Mouse (Mus musculus): ENCODE results near the gene Pi4k2a. TPM values are rescaled to one million over a fixed set of nuclear protein-coding genes. Genes with fewer than 3 reads are reported as not detected.

Pi4k2a gene
- total RNA-seq, 2 experiments from 2014 or later = 2.1 to 3.4 TPM

DNA sequence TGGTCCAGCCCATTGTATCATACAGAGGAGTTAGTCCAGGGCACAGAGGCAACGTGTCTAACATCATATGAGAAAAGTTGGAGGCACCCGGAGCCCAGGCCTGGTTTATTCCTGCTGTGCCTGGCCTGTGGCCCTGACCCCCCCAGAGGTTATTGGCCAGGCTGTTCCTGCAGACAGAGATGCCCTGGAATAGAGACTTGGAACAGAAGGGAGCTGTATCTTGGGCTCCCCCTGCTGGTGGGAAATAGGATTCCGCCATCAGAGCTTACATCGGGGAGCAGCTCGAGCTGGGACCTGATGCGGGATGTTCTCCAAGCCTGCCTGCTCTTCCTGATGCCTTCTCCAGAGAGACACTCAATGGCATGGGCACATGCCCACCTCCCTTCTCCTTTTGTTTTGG lies 61.7 kb downstream of the Pi4k2a start:
- ATAC-seq (replicated peaks; ENCODE audit: low FRiP score, poor library complexity, severe bottlenecking) = peak; percentile 70

DNA sequence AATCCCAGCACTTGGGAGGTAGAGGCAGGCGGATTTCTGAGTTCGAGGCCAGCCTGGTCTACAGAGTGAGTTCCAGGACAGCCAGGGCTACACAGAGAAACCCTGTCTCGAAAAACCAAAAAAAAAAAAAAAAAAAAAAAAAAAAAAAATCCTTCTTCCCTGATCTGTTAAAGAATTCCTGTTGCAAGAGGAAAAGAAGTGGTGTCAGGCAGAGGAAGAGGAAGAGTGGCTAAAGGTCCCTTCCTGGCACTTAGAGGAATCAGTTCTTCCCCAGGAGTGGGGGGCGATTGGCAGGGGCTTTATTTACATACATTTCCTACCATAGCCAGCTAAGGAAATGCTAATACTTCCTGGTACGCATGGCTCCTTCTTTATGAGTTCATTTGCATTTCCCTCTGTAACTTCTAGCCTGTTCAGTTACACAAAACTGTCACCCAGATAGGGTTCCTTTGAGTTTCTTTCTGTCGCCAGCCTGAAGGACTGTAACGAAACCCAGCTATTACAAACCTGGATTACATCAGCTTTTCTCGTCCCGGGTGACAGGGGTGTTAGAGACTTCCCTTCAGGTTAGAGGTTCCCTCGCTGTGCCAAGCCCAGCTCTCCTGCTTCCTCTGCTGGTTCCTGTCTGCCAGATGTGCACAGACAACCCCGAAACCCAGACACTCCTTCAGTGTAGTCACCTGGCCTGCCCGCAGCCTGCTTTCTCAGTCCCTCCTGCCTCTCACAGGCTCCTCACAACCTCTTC lies 67.4 kb downstream of the Pi4k2a start:
- ATAC-seq (replicated peaks; ENCODE audit: low FRiP score, poor library complexity, severe bottlenecking) = no peak

DNA sequence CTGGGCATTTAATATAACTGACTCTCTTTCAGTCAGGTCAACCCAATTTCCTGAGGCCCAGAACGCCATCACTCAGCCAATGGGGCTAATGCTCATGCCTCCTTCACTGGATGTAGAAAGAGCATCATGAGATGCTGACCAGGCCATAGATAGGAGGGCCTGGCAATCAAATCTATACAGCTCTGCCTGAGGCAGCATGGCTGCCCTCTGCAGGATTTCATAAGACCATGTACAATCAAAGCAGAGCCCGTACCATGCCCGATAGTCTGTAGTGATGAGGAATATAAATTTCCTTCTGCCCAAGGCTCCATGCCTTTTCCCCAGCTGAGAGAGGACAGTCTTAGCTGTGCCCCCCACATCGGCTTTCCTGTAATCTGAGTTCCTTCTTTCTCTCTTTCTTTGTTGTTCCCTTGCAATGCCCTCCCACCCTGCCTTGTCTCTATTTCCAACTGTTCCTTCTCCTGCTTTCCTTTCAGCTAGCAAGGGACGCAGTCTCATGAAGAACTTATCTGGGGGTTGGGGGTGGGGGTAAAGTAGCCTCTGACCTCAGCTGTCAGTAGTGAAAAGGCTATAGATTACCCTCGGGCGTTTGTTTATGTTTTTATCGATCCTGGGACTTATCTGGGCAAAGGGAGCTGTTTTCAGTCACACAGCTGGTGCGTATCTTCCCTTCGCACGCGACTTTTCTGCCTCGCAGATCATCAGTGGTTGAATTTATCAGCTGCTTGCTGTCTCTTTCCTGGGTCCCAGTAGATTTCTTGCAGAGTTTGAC lies 68.2 kb downstream of the Pi4k2a start:
- ATAC-seq (replicated peaks; ENCODE audit: low FRiP score, poor library complexity, severe bottlenecking) = no peak

DNA sequence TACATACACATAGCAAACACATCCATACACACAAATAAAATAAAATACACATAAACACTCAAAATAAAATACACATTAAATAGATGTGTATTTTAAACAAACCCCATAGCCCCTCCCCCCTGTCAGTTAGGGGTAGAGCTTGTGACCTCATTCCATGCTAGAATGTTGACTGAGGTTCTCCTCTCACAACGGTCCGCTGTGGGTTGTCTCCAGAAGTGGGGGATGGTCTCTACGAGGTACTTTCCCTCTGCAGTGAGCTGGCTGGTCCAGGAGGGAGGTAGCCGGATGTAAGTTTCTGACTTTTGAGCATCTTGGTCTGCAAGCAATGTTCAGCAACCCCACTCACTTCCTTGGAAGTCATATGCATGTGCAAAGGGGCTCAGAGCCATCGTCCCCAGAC lies 73.5 kb downstream of the Pi4k2a start, which contains the start of gene Zfyve27:
Zfyve27 (plus strand) TSS at position 188 of the 400 bp plus-strand sequence.
- ATAC-seq (replicated peaks; ENCODE audit: low FRiP score, poor library complexity, severe bottlenecking) = no peak

DNA sequence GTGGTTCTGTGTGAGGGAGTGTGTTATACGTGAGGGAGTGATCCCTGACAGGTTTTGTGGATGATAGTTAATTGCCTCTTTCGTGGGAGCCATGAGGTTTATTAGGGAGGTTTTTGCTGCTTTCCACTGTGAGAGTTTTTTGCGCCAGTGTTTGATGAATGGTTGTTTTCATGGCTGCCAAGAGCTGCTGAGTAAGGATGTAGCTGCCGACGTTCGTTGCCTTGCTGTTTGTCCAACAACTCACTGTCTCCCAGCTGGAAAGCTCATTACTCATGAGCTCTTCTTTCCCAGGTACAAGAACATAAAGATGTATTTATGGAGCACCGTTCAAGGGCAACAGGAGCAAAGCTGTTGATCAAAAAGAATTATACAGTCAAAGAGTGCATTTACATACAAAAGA lies 73.9 kb downstream of the Pi4k2a start:
- no peak for ATAC-seq (replicated peaks; ENCODE audit: low FRiP score, poor library complexity, severe bottlenecking)

DNA sequence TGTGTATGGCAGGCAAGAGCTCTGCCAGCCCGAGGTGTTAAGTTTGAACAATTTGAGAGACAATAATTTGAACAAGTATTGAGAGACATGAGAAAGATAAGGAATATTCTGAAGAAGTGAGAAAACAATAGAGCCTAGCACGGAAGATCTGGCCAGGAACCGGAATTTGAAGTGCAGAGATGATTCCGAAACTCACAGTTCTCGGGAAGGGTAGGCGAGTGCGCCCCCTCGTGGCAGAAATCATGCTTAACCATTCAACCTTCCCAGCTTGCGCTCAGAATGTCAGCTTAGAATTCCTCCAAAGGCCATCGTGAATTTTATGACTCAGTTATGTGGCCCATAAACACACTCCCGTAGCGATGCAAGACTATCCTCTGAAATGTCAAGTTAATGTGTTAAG lies 75.9 kb downstream of the Pi4k2a start:
- peak; percentile 49 for ATAC-seq (replicated peaks; ENCODE audit: low FRiP score, poor library complexity, severe bottlenecking)

DNA sequence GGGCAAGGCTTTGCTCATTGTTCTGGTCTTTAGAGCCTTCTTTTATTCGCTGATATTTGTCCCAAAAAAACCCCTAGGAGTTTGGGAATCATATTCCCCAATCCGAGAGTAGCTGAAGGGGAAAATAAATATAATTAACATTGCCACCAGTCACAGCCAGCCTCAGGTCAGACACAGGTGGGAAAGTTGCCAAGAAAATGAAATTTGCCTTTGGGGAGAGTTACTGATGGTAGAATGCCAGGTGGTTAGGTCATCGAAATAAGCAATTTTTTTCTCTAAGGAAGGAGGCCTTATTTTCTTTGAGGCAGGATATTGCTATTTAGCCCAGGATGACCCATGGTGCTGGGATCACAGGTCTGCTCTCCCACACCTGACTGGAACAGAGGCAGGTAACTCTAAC lies 76.5 kb downstream of the Pi4k2a start:
- ATAC-seq (replicated peaks; ENCODE audit: low FRiP score, poor library complexity, severe bottlenecking) = no peak

DNA sequence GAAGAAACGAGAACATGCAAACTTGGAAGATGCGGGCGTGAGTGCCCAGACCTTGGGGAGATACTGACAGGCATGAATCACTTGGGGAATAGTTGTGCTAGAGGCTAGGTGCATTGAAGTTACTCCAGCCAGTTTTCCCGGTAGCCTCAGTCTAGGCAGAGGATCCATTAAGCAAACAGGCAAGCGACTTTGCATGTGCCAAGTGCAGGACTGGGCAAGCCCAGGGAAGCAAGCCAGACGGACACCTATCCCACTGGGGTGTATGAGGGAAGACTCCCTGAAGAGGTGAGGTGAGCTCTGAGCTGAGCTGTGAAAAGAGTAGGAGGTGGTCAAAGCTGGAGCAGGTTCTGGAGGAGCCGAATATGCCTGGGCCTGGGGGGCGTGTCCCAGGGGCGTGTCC lies 77.2 kb downstream of the Pi4k2a start:
- no peak for ATAC-seq (replicated peaks; ENCODE audit: low FRiP score, poor library complexity, severe bottlenecking)

DNA sequence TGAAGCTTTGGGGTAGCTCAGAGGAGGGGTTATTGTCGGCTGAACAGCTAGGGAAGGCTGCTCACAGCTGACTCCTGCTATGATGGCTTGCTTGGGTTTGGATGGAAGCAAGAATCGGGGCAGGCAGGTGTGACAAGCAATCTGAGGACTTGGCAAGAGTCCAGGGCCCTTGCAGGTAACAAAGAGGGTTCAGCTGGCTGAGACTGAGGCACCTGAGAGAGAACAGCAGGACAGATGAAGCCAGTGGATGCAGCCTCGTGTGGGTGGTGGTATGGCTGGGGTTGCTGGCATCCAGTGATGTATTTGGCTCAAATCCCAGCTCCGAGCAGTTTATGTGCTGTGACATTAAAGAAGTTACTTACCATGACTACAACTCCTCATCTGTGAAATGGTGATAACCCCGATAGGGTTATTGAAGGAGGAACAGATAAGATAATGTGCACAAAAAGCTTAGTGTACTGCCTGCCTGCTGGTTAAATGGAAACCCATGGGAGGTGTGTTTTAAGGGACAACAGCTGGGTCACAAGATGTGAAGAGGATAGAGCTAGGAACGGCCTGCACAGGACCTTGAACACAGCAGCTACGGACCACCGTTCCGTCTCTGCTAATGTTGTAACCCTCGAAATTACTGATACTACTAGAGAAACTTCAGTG lies 79.2 kb downstream of the Pi4k2a start:
- ATAC-seq (replicated peaks; ENCODE audit: low FRiP score, poor library complexity, severe bottlenecking) = 0 out of 2 replicates have a peak, but pooled peaks have one; percentile 5

DNA sequence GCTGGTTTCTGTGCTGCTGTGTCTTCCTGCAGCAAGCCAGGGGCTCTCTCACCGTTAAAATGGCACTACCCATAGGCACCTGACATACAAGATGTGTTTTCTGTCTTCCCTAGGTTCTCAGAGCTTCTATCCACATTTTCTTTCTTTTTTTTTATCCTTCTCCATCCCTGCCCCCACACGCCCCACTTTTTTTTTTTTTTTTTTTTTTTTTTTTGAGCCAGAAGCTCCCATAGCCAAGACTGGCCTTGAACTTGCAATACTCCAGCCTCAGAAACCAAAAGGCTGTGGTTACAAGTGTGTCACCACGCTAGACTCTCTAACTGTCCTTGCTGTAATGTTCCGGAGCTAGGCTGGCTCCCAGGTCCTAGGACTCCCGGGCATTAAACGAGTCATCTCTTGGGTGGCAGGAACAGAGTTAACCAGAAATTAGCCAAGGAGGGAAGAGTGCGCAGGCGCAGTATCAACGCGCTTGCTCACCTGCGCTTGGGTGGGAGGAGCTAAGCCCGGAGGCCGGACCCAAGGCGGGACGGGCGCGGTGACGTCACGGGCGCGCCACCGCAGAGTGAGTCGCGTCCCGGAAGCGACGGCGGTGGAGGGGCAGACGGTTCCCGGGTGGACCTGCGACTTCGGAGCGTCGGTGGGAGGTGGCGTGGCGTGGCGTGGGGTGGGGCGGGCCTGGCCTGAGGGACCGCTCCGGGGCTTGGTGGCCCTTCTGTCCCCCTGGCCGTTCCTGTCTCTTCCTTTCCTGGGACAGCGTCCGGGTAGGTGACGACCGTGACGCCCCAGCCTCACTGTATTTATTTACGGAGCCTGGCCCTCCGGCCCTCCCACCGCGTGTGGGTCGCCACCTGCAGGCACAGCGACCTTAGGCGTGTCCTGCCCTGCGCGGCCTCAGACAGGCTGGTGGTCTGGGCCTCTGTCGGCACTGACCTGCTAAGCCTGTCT lies 80.0 kb downstream of the Pi4k2a start:
- ATAC-seq (replicated peaks; ENCODE audit: low FRiP score, poor library complexity, severe bottlenecking) = peak; percentile 93

Other genes starting within 250 kb of the Pi4k2a start
- gene Frat2, start 242.3 kb upstream of the Pi4k2a start, total RNA-seq (2015; ENCODE audit: low replicate concordance) = 5.4 TPM in 2 replicates
- gene Frat2, start 242.3 kb upstream of the Pi4k2a start, total RNA-seq (2017; ENCODE audit: low replicate concordance) = 2.6 and 3.9 TPM in 2 replicates
- gene Rrp12, start 194.3 kb upstream of the Pi4k2a start, total RNA-seq (2015; ENCODE audit: low replicate concordance) = 1.1 and 2.1 TPM in 2 replicates
- gene Rrp12, start 194.3 kb upstream of the Pi4k2a start, total RNA-seq (2017; ENCODE audit: low replicate concordance) = 1.2 TPM in 1 of 2 replicates, not detected in the other
- gene Pgam1, start 178.5 kb upstream of the Pi4k2a start, total RNA-seq (2015; ENCODE audit: low replicate concordance) = 102 and 109 TPM in 2 replicates
- gene Pgam1, start 178.5 kb upstream of the Pi4k2a start, total RNA-seq (2017; ENCODE audit: low replicate concordance) = 17.3 and 26.3 TPM in 2 replicates
- gene Exosc1, start 157.0 kb upstream of the Pi4k2a start, total RNA-seq (2015; ENCODE audit: low replicate concordance) = 16.9 and 21.0 TPM in 2 replicates
- 7.1 and 14.1 TPM in 2 replicates for gene Exosc1, start 157.0 kb upstream of the Pi4k2a start, total RNA-seq (2017; ENCODE audit: low replicate concordance)
- 21.4 and 31.4 TPM in 2 replicates for gene Zdhhc16, start 157.0 kb upstream of the Pi4k2a start, total RNA-seq (2015; ENCODE audit: low replicate concordance)
- 15.1 and 25.8 TPM in 2 replicates for gene Zdhhc16, start 157.0 kb upstream of the Pi4k2a start, total RNA-seq (2017; ENCODE audit: low replicate concordance)
- gene Mms19, start 109.3 kb upstream of the Pi4k2a start, total RNA-seq (2015; ENCODE audit: low replicate concordance) = 20.5 and 73.5 TPM in 2 replicates
- 10.1 and 15.4 TPM in 2 replicates for gene Mms19, start 109.3 kb upstream of the Pi4k2a start, total RNA-seq (2017; ENCODE audit: low replicate concordance)
- gene Ubtd1, start 108.7 kb upstream of the Pi4k2a start, total RNA-seq (2015; ENCODE audit: low replicate concordance) = 4.3 TPM in 1 of 2 replicates, not detected in the other
- 8.2 TPM in 1 of 2 replicates, not detected in the other for gene Ubtd1, start 108.7 kb upstream of the Pi4k2a start, total RNA-seq (2017; ENCODE audit: low replicate concordance)
- gene Ankrd2, start 54.5 kb upstream of the Pi4k2a start, total RNA-seq (2015; ENCODE audit: low replicate concordance) = not detected in 2 replicates
- not detected in 2 replicates for gene Ankrd2, start 54.5 kb upstream of the Pi4k2a start, total RNA-seq (2017; ENCODE audit: low replicate concordance)
- gene Hoga1, start 44.9 kb upstream of the Pi4k2a start, total RNA-seq (2015; ENCODE audit: low replicate concordance) = not detected in 2 replicates
- gene Hoga1, start 44.9 kb upstream of the Pi4k2a start, total RNA-seq (2017; ENCODE audit: low replicate concordance) = not detected in 2 replicates
- gene 4933411K16Rik, start 38.2 kb upstream of the Pi4k2a start, total RNA-seq (2015; ENCODE audit: low replicate concordance) = not detected in 2 replicates
- not detected in 2 replicates for gene 4933411K16Rik, start 38.2 kb upstream of the Pi4k2a start, total RNA-seq (2017; ENCODE audit: low replicate concordance)
- not detected in 2 replicates for gene Morn4, start 4.1 kb upstream of the Pi4k2a start, total RNA-seq (2015; ENCODE audit: low replicate concordance)
- not detected in 2 replicates for gene Morn4, start 4.1 kb upstream of the Pi4k2a start, total RNA-seq (2017; ENCODE audit: low replicate concordance)
- 6.5 TPM in 1 of 2 replicates, not detected in the other for gene Avpi1, start 38.6 kb downstream of the Pi4k2a start, total RNA-seq (2015; ENCODE audit: low replicate concordance)
- gene Avpi1, start 38.6 kb downstream of the Pi4k2a start, total RNA-seq (2017; ENCODE audit: low replicate concordance) = 4.4 TPM in 1 of 2 replicates, not detected in the other
- gene Marveld1, start 56.9 kb downstream of the Pi4k2a start, total RNA-seq (2015; ENCODE audit: low replicate concordance) = 0.84 and 2.2 TPM in 2 replicates
- 1.9 and 3.9 TPM in 2 replicates for gene Marveld1, start 56.9 kb downstream of the Pi4k2a start, total RNA-seq (2017; ENCODE audit: low replicate concordance)
- gene Zfyve27, start 73.5 kb downstream of the Pi4k2a start, total RNA-seq (2015; ENCODE audit: low replicate concordance) = 7.1 and 9.4 TPM in 2 replicates
- 6.1 and 16.9 TPM in 2 replicates for gene Zfyve27, start 73.5 kb downstream of the Pi4k2a start, total RNA-seq (2017; ENCODE audit: low replicate concordance)
- not detected in 2 replicates for gene Sfrp5, start 111.8 kb downstream of the Pi4k2a start, total RNA-seq (2015; ENCODE audit: low replicate concordance)
- not detected in 2 replicates for gene Sfrp5, start 111.8 kb downstream of the Pi4k2a start, total RNA-seq (2017; ENCODE audit: low replicate concordance)
- gene Golga7b, start 157.1 kb downstream of the Pi4k2a start, total RNA-seq (2015; ENCODE audit: low replicate concordance) = not detected in 2 replicates
- gene Golga7b, start 157.1 kb downstream of the Pi4k2a start, total RNA-seq (2017; ENCODE audit: low replicate concordance) = not detected in 2 replicates

All from erythroid progenitor cell, adult 5-6 weeks (primary cell).